Mouse (Mus musculus): ENCODE measurements around the gene Arid1b.

- no peak for TF ChIP-seq HCFC1 (IDR thresholded peaks at IDR 0.05; ENCODE audit: borderline replicate concordance, insufficient read depth, low read length)
- no peak for TF ChIP-seq ZC3H11A (IDR thresholded peaks at IDR 0.05; ENCODE audit: borderline replicate concordance, low read depth, low read length)
- TF ChIP-seq ZNF384 (IDR thresholded peaks at IDR 0.05; ENCODE audit: low read depth, low read length) = no peak
- TF ChIP-seq MAFK (IDR thresholded peaks at IDR 0.05; ENCODE audit: insufficient read depth, low read depth, low read length) = no peak
Measured at GRCm38 (mm10) chr17:5206731-5207130, 212.6 kb downstream of the Arid1b start.

Data from ES-E14 (cell line).